Mouse (Mus musculus): ENCODE measurements around the gene Nebl.
"Not testable (repeated sequence)": the region's sequence is repeated elsewhere in the genome, so short reads cannot be mapped to it uniquely, and the experiment has no call there.

Gene Nebl

GRCm38 (mm10) chr2:17405899-17406531 lies 325.2 kb downstream of the Nebl start:
- DNase-seq (ENCODE audit: low spot score in 2 of 2) = no peak

GRCm38 (mm10) chr2:17402511-17402910 lies 328.8 kb downstream of the Nebl start:
- DNase-seq (ENCODE audit: low spot score in 2 of 2) = no peak

GRCm38 (mm10) chr2:17396235-17396634 lies 335.0 kb downstream of the Nebl start:
- DNase-seq (ENCODE audit: low spot score in 2 of 2) = no peak

GRCm38 (mm10) chr2:17391389-17391788 lies 339.9 kb downstream of the Nebl start:
- DNase-seq (ENCODE audit: low spot score in 2 of 2) = no peak

GRCm38 (mm10) chr2:17390513-17391200 lies 340.6 kb downstream of the Nebl start:
- DNase-seq (ENCODE audit: low spot score in 2 of 2) = no peak

- no peak for DNase-seq (ENCODE audit: low spot score in 2 of 2)
These were observed 341.4 kb downstream of the Nebl start for GRCm38 (mm10) chr2:17389886-17390285.

- no peak for DNase-seq (ENCODE audit: low spot score in 2 of 2)
These were observed 341.9 kb downstream of the Nebl start for GRCm38 (mm10) chr2:17389379-17389778.

- no peak for DNase-seq (ENCODE audit: low spot score in 2 of 2)
These were observed 349.0 kb downstream of the Nebl start for GRCm38 (mm10) chr2:17382227-17382626.

GRCm38 (mm10) chr2:17375916-17376315 lies 355.3 kb downstream of the Nebl start:
- no peak for DNase-seq (ENCODE audit: low spot score in 2 of 2)

- no peak for DNase-seq (ENCODE audit: low spot score in 2 of 2)
These were observed 365.6 kb downstream of the Nebl start for GRCm38 (mm10) chr2:17365671-17366070.

- no peak for DNase-seq (ENCODE audit: low spot score in 2 of 2)
These were observed 366.2 kb downstream of the Nebl start for GRCm38 (mm10) chr2:17364971-17365548.

- no peak for DNase-seq (ENCODE audit: low spot score in 2 of 2)
These were observed 367.7 kb downstream of the Nebl start for GRCm38 (mm10) chr2:17363337-17364216.

GRCm38 (mm10) chr2:17362181-17362580 lies 369.1 kb downstream of the Nebl start:
- no peak for DNase-seq (ENCODE audit: low spot score in 2 of 2)

GRCm38 (mm10) chr2:17344643-17345042 lies 386.6 kb downstream of the Nebl start:
- DNase-seq (ENCODE audit: low spot score in 2 of 2) = no peak

GRCm38 (mm10) chr2:17335451-17335850 lies 395.8 kb downstream of the Nebl start:
- DNase-seq (ENCODE audit: low spot score in 2 of 2) = peak; percentile 19 to 46

- no peak for DNase-seq (ENCODE audit: low spot score in 2 of 2)
These were observed 404.7 kb downstream of the Nebl start for GRCm38 (mm10) chr2:17326590-17326989.

GRCm38 (mm10) chr2:17316850-17317249 lies 414.4 kb downstream of the Nebl start:
- peak; percentile 56 to 70 for DNase-seq (ENCODE audit: low spot score in 2 of 2)

GRCm38 (mm10) chr2:17301379-17301778 lies 429.9 kb downstream of the Nebl start:
- DNase-seq (ENCODE audit: low spot score in 2 of 2) = no peak

GRCm38 (mm10) chr2:17297496-17297895 lies 433.8 kb downstream of the Nebl start:
- DNase-seq (ENCODE audit: low spot score in 2 of 2) = no peak

- DNase-seq (ENCODE audit: low spot score in 2 of 2) = not testable (repeated sequence)
These were observed 436.0 kb downstream of the Nebl start for GRCm38 (mm10) chr2:17295257-17295656.
